In the genomic region with DNA sequence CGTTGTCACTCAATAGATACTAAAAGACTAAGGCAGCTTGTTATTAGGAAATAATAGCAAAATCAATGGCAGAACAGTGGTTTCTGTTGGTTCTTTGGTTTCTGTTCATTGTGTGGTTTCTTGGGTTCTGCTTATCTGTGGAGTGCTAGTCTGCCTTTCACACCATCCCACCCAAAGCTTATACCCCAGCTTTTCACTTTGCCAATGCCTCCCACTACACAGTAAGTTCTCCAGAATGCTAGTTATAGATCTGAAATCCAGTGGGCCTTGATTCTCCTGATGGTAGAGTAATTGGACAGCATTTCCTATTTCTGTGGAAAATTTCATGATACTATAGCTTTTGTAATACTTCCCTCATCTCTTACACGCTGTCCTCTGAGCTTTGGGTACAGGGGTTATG, we compare ENCODE assay signal across 10 mouse cellular contexts.
"Had no signal": no experiment of that assay in that cellular context is flagged by ENCODE, and none has a peak within 500 bp of the region (broad histone marks: within the 10 kb centered on the region; RNA-seq: fewer than 3 reads in every experiment).

No protein-coding gene starts in this region.

- DNase-seq: retina, postnatal 1 day; right cerebral cortex, postnatal 14 days; right cerebral cortex, postnatal 25 days; spleen, adult 18-20 months; thymus, adult 18-20 months; thymus, adult 2 months; thymus, postnatal 14 days; thymus, postnatal 25 days; thymus, postnatal 36 days; thymus, postnatal 4 days had no signal
